Mouse (Mus musculus) embryo, embryonic 10.5 days (tissue): ENCODE data around the gene Spata9.
"Not testable (repeated sequence)": the region's sequence is repeated elsewhere in the genome, so short reads cannot be mapped to it uniquely, and the experiment has no call there.

Source experiments
- DNase-seq: peaks from one replicate; pipeline ENCODE4 v3.0.0-alpha.2; 2015; ENCODE audit warnings: low spot score

The Spata9 gene

DNA sequence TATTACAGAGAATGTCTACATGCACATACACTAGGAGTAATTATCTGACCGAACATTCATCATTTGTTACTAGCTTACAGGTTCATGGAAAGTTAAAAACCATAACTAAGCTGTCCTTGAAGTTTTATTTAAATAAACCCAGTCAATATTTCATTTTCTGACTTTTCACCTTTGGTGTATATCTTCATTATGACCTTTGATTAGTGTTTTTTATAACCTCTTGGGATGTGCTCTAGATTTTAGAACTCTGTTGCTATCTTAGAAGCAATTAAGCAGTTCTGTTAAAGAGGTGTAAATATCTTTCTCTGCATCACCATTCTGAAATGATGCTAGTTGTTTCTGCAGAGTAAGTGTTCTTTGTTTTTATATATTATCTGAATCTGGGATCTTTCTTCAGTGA, at the start of gene Spata9:
Gene Spata9, plus strand, starts transcription at position 301 of the 400 bp plus-strand sequence.
- DNase-seq, result no peak

DNA sequence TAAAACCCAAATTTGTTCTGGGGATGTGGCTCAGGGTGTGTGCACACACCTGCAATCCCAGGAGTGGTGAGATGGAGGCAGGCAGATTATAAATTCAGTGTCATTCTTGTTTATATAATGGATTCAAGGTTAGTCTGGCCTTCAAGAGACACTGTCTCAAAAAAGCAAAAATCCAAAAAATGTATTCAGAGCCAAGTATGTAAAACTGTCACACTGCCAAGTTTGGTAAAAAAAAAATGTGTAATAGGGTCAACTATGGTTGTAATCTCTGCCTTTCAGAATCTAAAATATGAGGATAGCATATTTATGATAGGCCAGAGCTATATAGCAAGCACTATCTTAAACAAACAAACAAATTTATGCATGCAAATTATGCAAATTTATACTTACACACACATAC, 39.0 kb upstream of the Spata9 start:
- no peak for DNase-seq

DNA sequence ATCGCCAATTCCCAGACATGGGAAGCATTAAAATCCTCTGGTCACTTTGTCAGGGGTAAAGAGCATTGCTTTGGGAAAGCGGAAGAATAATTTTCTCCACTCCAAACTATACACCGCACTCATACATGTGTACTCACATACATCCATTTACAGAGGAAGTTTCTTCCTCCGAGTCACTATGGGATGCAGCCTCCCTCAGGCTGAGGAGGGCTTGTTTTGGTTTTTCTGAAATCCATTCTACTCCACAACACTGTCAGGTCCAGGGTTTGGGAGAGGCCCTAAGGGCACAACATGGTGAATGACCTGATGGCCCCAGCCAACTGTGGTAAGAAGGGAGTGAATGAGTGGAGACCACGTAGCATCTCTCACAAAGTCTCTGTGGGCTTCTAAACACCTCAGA, 37.9 kb upstream of the Spata9 start:
- DNase-seq, result not testable (repeated sequence)

DNA sequence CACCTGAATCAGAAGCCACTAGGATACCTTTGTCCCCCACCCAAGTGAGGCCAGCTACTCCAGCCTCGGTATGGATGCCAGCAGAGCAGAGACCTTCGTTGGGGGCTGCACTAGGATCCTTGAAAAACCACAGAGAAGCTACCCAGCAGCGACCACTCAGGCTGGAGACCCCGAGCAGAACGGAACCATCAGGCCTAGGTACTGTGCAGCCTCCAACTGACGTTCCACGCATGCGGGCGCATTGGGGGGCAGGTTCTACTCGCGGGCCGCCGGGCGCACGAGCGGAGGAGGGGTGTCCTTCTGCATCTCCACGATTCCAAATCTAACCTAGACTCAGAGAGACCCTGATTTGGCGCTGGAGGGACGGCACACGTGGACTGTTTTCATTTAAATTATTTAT, 36.9 kb upstream of the Spata9 start:
- DNase-seq, result no peak

DNA sequence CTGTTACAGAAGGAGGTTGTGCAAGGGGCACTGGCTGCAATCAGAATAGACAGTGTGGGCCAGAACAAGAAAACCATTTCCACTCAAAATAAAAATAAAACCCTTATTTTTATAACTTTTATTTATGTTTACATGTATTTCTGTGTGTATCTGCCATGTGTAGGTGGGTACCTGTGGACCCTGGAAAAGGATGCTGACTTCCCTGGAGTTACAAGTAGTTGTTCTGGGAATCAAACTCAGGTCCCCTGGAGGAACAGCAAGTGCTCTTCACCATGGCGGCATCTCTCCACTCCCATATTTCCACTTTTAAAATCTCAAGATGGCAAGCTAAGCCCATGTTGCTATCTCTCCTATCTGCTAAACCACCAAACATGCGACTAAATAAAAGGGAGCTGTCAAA, 36.3 kb upstream of the Spata9 start:
- DNase-seq, result no peak

DNA sequence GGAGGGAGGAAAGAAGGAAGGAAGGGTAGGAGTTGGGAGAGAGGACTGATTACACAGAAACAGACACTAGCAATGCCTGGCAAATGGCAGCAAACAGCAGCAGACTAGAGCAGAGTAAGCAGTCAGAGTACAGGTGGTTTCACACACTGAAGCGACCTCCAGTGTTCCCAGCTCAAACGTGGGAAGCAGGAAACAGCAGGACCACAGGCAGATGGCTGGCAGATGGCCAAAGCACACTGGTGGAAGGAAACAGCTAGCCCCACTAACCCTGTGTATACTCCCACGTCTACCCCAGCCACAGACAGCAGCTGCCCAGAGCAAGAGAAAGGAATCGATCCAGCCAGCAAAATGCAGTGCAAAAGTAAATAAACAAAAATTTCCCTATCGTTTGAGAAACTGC, 35.9 kb upstream of the Spata9 start:
- peak; percentile 60 for DNase-seq

DNA sequence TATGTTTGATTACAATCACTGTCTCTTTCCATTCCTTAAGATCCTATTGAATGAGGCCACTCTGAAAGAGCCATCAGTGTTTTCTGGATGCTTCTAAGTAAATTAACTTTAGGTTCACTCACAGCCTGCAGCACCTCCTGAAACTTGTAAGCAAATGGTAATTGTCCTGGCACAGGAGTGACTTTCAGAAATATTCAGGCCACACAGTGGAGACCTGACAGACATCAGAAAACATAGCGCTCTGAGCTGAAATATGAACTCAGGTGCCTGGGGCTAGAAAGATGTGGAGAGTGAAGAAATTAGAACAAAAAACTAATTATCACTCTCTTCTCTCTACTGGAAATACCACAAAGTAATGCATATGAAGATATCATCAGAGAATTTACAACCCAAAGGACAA, 33.7 kb upstream of the Spata9 start:
- DNase-seq, result no peak

DNA sequence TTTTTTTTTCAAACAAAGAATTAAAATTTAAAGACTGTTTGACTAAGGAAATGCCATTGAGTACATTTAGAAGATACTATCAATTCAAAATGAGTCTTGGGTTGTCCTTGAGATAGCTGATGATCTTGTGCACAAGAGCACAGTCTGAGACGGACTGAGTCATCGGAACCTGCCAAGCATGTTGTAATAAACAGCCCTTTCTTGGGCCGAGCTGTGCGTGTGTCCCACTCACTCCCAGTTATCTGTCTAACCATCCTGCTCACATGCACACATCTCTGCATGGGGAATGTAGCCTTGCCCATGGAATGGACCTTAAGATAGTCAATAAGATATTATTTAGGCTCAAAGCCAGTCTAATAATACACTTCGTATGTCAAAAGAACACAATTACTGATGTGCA, 28.1 kb upstream of the Spata9 start:
- no peak for DNase-seq

DNA sequence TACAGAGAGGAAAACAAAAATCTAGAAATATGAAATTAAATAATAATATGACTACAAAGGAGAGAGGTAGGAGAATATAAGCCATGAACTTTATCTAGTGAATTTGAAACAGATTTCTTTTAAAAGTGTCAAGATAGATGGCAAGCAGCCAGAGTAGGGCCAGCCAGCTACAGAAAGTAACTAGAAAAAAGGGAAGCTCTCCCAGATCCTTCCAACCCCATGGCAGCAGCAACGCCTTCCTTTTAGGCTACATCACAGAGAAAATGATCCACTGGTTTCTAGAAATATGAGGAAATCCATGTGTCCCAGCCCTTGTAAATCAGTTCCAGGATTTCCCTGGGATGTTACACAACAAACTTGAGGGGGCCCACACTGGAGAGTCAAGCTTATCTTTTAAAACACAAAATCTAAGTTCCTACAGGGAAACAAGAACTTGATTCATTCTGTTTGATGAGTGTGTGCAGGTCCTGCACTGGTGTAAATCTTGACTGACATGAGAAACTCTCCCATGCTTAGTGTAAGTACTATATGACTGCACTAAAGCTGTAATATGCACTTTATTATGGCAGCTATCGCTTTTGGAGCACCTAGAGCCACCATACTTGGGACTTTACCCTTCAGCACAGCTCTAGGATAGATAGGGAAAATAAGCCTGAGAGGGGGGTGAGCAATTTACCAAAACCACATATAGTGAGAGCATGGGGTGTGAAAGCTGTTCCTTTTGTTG, 26.0 kb upstream of the Spata9 start:
- no peak for DNase-seq

DNA sequence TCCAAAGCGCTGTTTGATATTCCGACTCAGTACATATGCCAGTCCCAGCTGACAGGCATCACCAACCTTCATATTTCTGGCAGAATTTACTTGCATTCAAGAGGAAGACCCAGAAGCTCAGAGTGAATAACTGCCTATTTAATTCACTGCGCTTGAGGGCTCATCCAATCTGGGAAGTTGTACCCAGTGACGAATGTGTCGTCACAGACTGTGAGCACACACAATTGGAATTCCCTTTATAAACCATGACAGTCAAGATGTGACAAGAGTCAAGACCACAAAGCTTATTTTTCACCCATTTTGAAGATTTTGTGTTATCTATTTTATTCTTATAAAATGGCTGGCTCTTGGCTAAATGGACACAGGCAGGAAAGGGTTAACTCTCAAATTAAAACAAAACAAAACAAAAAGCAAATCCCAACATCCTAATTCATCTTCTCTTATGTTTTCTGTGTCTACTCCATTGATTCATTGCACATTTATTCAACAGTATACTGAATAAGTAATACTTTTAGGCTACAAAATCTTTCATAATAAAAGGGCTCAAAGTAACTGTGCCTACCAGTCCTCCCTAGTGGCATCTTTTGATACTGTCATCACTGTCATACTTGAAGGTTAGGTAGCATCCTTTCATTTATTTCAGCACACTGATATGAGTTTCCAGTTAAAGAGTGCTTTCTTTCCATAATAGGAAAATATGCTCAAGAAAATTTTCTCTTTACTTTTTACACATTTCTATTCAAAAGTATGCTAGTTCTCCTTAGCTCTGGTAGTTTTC, 25.2 kb upstream of the Spata9 start:
- peak; percentile 40 for DNase-seq

DNA sequence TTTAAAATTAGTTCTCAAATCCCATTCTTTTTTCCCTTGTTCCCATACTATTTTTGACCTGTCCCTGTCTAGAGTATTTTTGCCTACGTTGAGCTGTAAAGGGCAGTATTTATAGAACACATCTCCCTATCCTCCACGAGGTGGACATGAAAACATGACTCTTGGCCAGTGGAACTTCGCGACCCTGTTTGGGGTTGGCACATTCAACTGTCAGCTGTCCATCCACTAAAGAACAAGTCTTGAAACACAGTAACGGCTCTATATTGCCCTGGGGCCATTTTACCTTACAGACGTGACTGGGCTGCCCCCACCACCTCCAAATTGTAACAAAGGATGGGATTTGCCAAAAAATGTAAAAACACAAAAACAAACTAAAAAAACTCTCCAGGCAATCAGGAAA, 24.2 kb upstream of the Spata9 start:
- peak; percentile 74 for DNase-seq

DNA sequence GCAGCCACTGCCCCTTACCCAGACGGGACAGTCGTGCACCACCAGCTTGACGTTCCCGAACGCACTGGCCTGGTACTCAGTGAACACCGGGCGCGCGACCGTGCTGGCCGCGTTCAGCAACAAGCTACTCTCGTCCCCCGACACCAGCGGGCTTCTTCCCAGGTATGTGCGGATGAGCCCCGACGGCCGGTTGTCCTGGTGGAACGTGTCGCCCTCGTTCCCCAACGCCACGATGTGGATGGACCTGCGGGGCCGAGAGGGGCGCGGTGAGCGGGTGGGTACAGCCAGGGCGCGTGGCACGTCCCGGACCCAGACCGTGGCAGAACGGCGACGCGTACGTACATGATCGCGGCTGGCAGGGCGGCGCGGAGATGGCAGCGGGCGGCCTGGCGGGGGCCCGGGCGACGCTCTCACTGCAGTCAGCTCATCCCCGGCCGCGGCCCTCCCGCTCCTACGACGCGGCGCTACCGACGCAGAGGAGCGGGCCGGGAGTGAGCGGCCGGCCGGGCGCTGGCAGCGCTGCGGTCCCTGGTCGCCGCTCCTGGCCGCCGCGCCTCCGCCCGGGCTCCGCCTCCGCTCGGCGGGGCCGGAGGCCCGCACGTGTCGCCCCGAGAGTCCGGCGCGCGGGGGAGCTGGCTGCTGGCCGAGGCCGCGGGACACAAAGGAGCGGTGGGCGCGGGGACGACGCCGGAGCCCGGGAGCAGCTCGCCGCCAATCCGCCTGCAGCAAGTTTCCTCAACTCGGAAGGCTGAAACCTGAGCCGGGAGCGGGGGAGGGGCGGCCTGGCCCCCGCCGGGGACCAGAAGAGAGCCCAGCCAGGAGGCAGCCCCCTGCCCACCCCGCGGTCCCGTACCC, 23.5 kb upstream of the Spata9 start, which contains the start of gene Rhobtb3:
Gene Rhobtb3, minus strand, starts transcription at position 737 of the 855 bp plus-strand sequence.
- peak; percentile 92 for DNase-seq

DNA sequence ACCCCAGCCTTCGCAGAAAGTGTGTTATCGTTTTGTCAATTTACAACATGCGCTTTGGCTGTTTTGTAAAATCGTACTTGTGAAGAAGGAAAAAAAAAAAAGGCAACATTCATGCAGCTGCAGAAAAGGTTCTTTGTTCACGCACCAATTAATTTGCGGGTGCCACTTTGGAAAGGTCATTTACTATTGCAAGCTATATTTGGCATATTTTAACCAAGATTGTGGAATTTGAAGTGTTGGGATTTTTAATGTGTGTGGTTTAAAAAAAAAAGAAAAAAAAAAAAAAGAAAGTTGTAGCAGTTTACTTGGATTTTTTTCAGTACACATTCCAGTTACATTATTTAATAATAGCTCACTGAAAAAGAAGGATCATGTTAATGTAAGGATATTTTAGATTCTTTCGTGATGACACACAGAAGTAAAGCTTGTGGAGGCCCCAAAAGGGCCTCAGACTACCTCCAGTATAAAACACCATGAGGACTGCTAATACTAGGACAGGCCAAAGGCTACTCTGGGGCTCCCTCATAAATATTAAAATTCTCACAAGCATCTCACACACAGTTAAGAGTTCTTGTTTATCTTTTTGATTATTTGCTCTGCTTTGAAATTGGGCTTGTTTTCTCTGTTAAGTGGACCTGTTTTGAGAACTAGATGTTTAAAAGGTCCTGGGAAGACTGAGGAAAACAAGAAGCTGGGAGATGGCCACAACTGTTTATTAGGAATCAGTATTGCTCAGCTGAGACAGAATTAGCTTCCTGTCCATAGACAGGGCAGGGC, 22.7 kb upstream of the Spata9 start:
- DNase-seq, result peak; percentile 61

DNA sequence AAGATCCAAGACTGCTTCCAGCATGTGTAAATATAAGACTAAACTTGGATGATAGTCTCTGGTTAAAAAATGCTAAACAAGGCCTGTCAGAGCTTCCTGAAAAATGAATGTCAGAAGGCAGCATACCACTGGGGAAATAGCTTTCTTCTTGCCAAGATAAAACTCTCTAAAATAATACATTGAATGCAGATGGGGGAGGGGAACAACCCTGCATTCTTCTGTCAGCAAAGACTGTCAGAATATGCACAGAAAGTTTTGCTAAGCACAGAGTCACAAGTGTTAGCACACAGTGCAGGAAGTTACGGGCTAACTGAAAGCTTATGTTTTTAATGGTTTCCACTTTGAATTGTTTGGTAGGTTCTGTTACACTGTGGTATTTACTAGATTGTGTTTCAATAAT, 16.7 kb upstream of the Spata9 start:
- DNase-seq, result peak; percentile 39

DNA sequence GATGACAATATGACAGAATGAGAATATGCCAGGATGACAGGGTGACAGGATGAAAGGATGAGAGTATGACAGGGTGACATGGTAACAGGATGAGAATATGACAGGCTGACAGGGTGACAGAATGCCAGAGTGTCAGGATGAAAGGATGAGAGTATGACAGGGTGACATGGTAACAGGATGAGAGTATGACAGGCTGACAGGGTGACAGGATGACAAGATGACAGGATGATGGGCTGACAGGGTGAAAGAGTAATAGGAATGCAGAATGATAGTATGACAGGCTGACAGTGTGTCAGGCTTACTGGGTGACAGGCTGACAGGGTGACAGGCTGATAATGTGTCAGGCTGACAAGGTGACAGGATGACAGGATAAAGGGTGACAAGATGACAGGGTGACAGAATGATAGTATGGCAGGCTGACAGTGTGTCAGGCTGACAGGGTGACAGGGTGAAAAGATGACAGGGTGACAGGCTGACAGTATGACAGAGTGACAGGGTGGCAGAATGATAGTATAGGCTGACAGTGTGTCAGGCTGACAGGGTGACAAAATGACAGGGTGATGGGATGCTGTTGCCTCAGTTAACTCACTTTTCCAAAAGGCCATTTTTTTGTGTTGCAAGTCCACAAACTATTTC, 11.5 kb upstream of the Spata9 start:
- no peak for DNase-seq

DNA sequence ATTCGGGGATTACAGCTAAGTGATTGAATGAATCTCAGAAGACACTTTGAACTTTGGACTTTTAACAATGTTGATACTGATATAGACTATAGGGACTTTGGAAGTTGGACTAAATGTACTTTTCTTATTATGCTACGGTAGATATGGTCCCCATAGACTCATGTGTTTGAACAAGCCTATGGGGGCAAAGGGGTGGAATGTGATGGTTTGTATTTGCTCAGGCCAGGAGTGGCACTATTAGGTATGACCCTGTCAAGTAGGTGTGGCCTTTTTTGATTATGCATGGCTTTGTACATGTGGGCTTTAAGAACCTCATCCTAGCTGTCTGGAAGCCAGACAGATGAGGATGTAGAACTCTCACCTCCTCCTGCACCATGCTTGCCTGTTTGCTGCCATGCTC, 7.5 kb downstream of the Spata9 start:
- no peak for DNase-seq

DNA sequence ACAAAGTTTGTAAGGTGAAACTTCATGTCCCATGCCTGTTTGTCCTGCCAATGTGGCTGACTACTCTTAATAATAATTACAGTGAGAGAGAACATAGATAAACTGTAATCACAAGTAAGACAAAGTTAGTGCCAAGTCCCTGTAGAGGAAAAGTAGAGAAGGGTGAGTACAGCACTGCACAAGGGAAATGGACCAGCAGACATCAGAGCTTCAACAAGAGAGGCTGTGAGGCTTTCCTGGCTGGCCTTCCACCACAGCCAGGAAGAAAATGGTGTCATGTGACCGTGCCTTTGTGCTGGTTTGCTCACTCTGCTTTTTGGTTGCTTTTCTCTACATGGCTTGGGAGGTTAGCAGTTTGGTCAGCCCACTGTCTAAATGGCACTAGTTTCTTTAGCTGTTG, 8.7 kb downstream of the Spata9 start:
- DNase-seq, result no peak

DNA sequence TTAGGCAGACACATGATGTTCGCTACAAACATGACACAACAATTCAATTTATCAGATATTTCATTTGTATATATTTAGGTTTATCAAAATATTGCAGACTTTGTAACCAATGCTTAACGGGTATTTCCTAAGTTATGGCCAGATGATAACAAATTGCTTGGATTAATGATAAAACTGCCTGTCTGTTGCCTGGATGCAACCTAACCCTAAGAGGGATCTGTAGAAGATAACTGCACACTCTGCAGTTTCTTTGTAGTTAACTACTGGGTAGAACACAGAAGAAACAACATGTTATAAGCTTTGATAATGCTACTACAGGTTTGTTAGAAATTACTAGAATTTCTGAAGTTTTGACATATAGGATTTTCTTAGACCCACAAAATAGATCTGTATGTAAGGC, 9.3 kb downstream of the Spata9 start:
- DNase-seq, result no peak

DNA sequence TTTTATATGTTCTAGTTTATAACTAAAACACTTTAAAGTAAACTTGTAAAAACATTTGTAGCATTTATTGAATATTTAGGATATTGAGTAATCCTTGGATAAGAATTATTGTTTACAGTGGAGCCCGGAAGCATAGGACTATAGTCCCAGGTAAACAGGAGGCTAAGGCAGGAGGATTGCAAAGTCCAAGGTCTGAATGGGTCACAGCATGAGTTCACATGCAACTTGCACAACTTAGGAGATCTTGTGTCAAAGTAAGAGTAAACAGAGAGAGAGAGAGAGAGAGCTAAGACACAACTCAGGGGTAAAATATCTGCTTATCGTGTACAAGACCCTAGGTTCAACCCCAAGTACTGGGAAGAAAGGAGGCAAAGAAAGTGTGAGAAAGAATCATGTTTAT, 9.7 kb downstream of the Spata9 start:
- DNase-seq, result no peak

DNA sequence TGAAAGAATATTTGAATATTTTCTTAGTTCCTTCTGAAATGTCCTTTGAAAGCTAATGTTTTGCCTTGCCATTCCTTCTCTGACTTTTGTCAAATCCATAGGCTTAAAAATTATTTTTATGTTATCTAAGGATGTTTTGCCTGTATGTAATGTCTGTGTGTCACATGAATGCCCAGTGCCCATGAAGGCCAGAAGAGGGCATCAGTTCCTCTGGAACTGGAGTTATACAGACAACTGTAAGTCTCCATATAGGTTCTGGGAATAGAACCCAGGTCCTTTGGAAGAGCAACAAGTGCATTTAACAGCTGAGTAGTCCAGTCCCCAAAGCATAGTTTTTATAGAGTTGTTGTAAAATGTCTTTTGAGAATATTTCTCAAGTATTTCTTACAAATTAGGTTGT, 15.0 kb downstream of the Spata9 start:
- DNase-seq, result peak; percentile 11

DNA sequence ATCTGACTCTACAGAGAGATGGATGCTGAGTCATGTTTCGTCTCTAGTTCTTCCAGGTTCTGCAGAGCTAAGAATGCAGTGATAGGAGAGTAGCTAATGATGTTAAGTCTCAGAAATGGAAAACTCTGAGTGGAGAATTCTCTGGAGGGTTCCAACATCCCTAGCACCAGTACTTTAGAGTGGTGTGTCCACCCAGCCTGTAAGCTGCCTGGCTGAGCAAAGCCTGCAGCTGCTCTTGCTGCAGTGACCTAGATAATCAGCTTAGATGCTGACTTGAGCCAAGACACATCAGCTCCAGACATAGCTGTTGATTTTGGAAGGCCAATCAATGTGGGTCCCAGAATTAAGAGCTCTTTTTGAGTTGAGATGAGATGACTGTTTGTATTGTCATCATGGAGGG, 21.1 kb downstream of the Spata9 start:
- no peak for DNase-seq
